In the genomic region with DNA sequence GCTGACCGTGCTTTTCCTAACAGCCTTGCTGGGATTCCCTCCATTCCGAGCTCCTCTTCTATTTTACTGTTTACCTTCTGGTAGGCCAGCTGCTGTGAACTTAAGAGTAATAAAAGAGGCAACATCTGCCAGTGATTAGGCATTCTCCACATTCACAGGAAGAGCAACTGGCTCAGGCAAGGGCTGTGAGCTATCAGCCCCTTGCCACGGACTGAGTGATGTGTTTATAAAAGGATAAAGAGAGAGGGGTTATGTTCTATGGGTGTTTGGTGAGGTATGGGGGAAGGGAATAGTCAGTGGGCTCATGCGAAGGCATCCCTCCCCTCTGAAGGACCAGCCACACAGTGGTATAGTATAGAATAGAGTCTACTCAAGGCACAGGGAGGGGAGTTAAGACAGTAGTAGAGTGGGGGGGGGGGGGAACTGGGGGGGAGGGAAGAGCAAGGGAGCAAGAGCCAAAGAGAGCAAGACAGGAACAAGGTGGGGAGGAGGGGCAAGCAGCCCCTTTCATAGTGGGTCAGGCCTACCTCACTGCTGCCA, we compare ENCODE assay signal across 24 mouse cellular contexts. TPM values are rescaled to one million over a fixed set of nuclear protein-coding genes. Genes with fewer than 3 reads are reported as not detected.
DNase-seq lines count a peak whose midpoint lies in the region; ATAC-seq lines count a peak whose summit lies in the region.
"Had no signal": no experiment of that assay in that cellular context is flagged by ENCODE, and none has a peak within 500 bp of the region (broad histone marks: within the 10 kb centered on the region; RNA-seq: fewer than 3 reads in every experiment).

No protein-coding gene starts in this region.

- no peak overlapping the region for H3K4me3 ChIP-seq in limb, embryonic 11.5 days (ENCODE audit: low read depth, low read length)
- no peak overlapping the region for H3K4me3 ChIP-seq in limb, embryonic 10.5 days
- no peak overlapping the region for H3K4me3 ChIP-seq in limb, embryonic 12.5 days (replicated peaks)
- H3K4me3 ChIP-seq: heart, embryonic 10.5 days; layer of hippocampus, adult 2 months; limb, embryonic 15.5 days; stomach, embryonic 15.5 days had no signal

- H3K4me2 ChIP-seq in limb, embryonic 11.5 days (ENCODE audit: low read depth, severe bottlenecking): no peak overlapping the region
- H3K4me2 ChIP-seq in limb, embryonic 12.5 days: no peak overlapping the region; the same call in 1 of the 2 replicates
- H3K4me2 ChIP-seq: limb, embryonic 15.5 days; stomach, embryonic 15.5 days had no signal

- H3K27ac ChIP-seq in limb, embryonic 11.5 days (replicated peaks; ENCODE audit: low read depth, low read length): no peak overlapping the region
- H3K27ac ChIP-seq in limb, embryonic 10.5 days: no peak overlapping the region
- H3K27ac ChIP-seq in limb, embryonic 12.5 days: no peak overlapping the region
- H3K27ac ChIP-seq: heart, embryonic 10.5 days; kidney, postnatal 0 days; layer of hippocampus, adult 2 months; limb, embryonic 15.5 days; stomach, embryonic 15.5 days had no signal

- H3K4me1 ChIP-seq in limb, embryonic 11.5 days (ENCODE audit: control insufficient read depth, insufficient read depth, low read length): no peaks in the 10 kb centered on the region
- H3K4me1 ChIP-seq in limb, embryonic 10.5 days: peaks cover 26% of the 10 kb centered on the region
- H3K4me1 ChIP-seq in limb, embryonic 12.5 days (replicated peaks): peaks cover 6% of the 10 kb centered on the region
- H3K4me1 ChIP-seq: limb, embryonic 15.5 days; stomach, embryonic 15.5 days had no signal

- 2% methylated on average over 4 of the region's 4 CpGs for WGBS in limb, embryonic 11.5 days
- 12% methylated on average over 4 of the region's 4 CpGs for WGBS in limb, embryonic 10.5 days
- 10% methylated on average over 4 of the region's 4 CpGs for WGBS in limb, embryonic 12.5 days

- peak; percentile 35 for DNase-seq in limb, embryonic 11.5 days (ENCODE audit: low spot score)
- no peak for DNase-seq in limb, embryonic 10.5 days (ENCODE audit: low spot score)
- DNase-seq in embryo, embryonic 10.5 days (ENCODE audit: low spot score): peak; percentile 66
- DNase-seq in embryo, embryonic 11.5 days (ENCODE audit: low read depth, low spot score): peak; percentile 31
- no peak for DNase-seq in heart, postnatal 4 days
- no peak for DNase-seq in frontal cortex, adult 2 months (ENCODE audit: extremely low spot score in 1 of 2, low spot score in 1 of 2)
- DNase-seq: adrenal gland, postnatal 25 days; cerebellum, adult 18-20 months; cerebellum, postnatal 36 days; gastrocnemius, postnatal 10 days; heart, postnatal 14 days; lung, postnatal 14 days; right cerebral cortex, adult 18-20 months; spleen, adult 18-20 months had no signal

- no peak overlapping the region for H3K9ac ChIP-seq in limb, embryonic 11.5 days (ENCODE audit: low read length)
- H3K9ac ChIP-seq in limb, embryonic 12.5 days (replicated peaks): no peak overlapping the region
- H3K9ac ChIP-seq: limb, embryonic 15.5 days; stomach, embryonic 15.5 days had no signal

- peak; percentile 48; the same call in 1 of the 2 replicates for ATAC-seq in limb, embryonic 11.5 days (ENCODE audit: insufficient number of reproducible peaks, low FRiP score, low TSS enrichment, low read depth)
- ATAC-seq in limb, embryonic 12.5 days (ENCODE audit: insufficient number of reproducible peaks, insufficient read depth, low FRiP score, low TSS enrichment, low read depth): peak; percentile 74; the same call in 1 of the 2 replicates
- ATAC-seq: forebrain, embryonic 16.5 days; inflammation-experienced regulatory T-cells, adult 6 months; midbrain, embryonic 16.5 days had no signal

- H3K36me3 ChIP-seq in limb, embryonic 11.5 days (ENCODE audit: control insufficient read depth, insufficient read depth, low read length): no peaks in the 10 kb centered on the region
- H3K36me3 ChIP-seq in limb, embryonic 10.5 days: no peaks in the 10 kb centered on the region
- H3K36me3 ChIP-seq in limb, embryonic 12.5 days: no peaks in the 10 kb centered on the region
- H3K36me3 ChIP-seq: heart, embryonic 10.5 days; limb, embryonic 15.5 days; stomach, embryonic 15.5 days had no signal

- no peaks in the 10 kb centered on the region for H3K9me3 ChIP-seq in limb, embryonic 11.5 days (ENCODE audit: control insufficient read depth, low read length)
- no peaks in the 10 kb centered on the region for H3K9me3 ChIP-seq in limb, embryonic 10.5 days (replicated peaks)
- no peaks in the 10 kb centered on the region for H3K9me3 ChIP-seq in limb, embryonic 12.5 days
- H3K9me3 ChIP-seq: heart, embryonic 10.5 days; limb, embryonic 15.5 days; stomach, embryonic 15.5 days had no signal

- H3K27me3 ChIP-seq in limb, embryonic 11.5 days (ENCODE audit: control insufficient read depth, insufficient read depth, low read length): no peaks in the 10 kb centered on the region
- H3K27me3 ChIP-seq in limb, embryonic 10.5 days (ENCODE audit: low read depth, poor library complexity, severe bottlenecking): no peaks in the 10 kb centered on the region
- H3K27me3 ChIP-seq in limb, embryonic 12.5 days: no peaks in the 10 kb centered on the region
- H3K27me3 ChIP-seq: limb, embryonic 15.5 days; stomach, embryonic 15.5 days had no signal

RNA-seq across cellular contexts. Expression of a gene that starts 16.0 kb away (rescaled TPM):
- polyA plus RNA-seq in limb, embryonic 11.5 days (2014; fragmentation: Nextera tagmentation; extraction: Ambion mirVana): not detected in 2 replicates
- polyA plus RNA-seq in limb, embryonic 10.5 days (2016; fragmentation: Nextera tagmentation; extraction: Ambion mirVana): 0.20 and 0.39 TPM in 2 replicates
- polyA plus RNA-seq in limb, embryonic 12.5 days (2016; fragmentation: Nextera tagmentation; extraction: Ambion mirVana): 0.60 and 1.2 TPM in 2 replicates
- total RNA-seq in heart, postnatal 4 days (2021): under 1 TPM in 1 of 2 experiments, not detected in 1; 0.32 TPM
- polyA plus RNA-seq in frontal cortex, adult 2 months (2012; rRNA removed): not detected in 2 replicates
- total RNA-seq: adrenal gland, postnatal 25 days; ES-E14; gastrocnemius, postnatal 10 days; layer of hippocampus, adult 2 months had no signal
- polyA plus RNA-seq: forebrain, embryonic 16.5 days had no signal

Comparison
In these comparisons a context has a peak if more than half of its experiments do, and no peak if none do; other contexts are left out.
1. DNase-seq: peak in limb, embryonic 11.5 days (single experiment), embryo, embryonic 10.5 days (single experiment) and embryo, embryonic 11.5 days (single experiment); none in limb, embryonic 10.5 days (single experiment), heart, postnatal 4 days (single experiment) and frontal cortex, adult 2 months (0 of 2).